Mouse (Mus musculus): ENCODE results near the gene Kcnip4.

The Kcnip4 gene

DNA sequence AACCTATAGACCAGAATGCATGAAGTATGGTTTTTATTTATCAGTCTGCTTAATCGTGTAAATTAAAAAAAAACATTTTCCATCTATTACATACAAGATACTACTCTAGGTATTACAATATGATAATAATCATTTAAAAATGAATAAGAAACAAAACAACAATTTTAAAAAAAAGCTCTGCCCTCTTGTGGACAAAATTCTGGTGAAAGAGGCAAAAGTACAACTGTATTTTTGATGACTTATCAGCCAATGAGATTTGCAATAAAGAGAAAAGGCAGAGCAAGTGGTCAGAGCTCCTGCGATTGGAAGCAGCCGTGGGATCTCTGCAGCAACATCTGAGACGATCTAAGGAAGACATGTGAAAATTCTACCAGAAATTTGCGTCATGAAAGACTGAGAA lies 172.6 kb downstream of the Kcnip4 start:
- DNase-seq, result no peak

GRCm38 (mm10) chr5:49350126-49350909 lies 174.4 kb downstream of the Kcnip4 start:
- DNase-seq, result peak; percentile 69 to 72

GRCm38 (mm10) chr5:49349541-49349940 lies 175.2 kb downstream of the Kcnip4 start:
- DNase-seq, result no peak

DNA sequence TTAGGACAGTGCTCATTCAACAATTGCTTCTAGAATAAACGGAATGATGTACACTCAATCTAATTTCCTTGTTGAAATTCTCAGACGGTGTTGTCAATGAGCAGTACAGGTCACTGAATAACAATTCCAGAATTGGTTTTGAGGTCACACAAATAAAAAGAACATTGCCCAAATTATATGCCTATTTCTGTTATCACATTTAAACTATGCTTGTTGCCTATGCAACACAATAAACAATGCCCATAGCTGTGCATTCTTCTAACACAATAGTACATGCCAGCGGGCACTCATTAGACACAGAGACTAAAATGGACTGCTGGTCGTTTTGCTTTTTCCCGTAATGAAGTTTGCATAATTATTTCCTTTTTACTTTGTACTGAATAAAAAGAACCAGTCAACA lies 176.2 kb downstream of the Kcnip4 start:
- DNase-seq, result no peak

GRCm38 (mm10) chr5:49344606-49345005 lies 180.1 kb downstream of the Kcnip4 start:
- no peak for DNase-seq

GRCm38 (mm10) chr5:49337164-49337563 lies 187.5 kb downstream of the Kcnip4 start:
- peak in 1 of 2 experiments; percentile 3 for DNase-seq

DNA sequence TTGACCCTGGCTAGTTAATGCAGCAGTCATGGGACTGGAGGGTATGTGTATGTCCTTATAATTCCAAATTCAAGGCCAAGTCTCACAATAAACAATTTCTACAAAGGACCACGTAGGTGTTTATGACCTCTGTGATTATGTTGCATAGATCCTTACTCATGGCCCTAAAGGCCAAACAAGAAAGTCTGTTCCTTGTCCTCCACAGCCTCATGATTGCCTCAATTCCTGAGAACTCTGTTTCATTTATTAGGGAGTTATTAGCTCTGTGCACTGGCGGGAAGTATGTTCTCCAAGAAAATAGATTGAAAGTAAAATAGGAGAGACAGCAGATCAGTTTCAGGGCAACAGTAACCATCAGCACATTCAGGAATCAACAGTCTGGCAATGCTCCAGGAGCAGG lies 191.6 kb downstream of the Kcnip4 start:
- DNase-seq, result peak; percentile 8 to 16

DNA sequence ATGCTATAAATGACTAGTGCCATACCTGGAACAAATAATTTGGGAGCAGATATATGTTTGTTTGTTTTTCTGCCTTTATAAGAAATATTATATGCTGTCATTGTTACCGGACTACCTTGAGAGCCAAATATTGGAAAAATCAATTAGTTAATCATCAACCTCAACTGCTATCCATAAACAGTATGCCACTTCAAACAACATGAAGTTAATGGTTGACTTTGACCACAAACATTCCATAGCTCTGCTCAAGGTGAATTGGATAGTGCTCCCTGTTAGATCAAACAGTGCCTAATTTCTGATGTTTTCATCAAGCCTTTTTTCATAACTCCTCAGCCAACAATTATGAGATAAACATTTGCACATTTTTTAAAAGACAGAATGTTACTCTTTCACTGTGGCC lies 195.7 kb downstream of the Kcnip4 start:
- DNase-seq, result no peak

GRCm38 (mm10) chr5:49318661-49319060 lies 206.0 kb downstream of the Kcnip4 start:
- DNase-seq, result peak; percentile 17 to 27

- no peak for DNase-seq
Measured at GRCm38 (mm10) chr5:49317869-49318268, 206.8 kb downstream of the Kcnip4 start.

- peak; percentile 75 to 77 for DNase-seq
Measured at GRCm38 (mm10) chr5:49306796-49307195, 217.9 kb downstream of the Kcnip4 start.

DNA sequence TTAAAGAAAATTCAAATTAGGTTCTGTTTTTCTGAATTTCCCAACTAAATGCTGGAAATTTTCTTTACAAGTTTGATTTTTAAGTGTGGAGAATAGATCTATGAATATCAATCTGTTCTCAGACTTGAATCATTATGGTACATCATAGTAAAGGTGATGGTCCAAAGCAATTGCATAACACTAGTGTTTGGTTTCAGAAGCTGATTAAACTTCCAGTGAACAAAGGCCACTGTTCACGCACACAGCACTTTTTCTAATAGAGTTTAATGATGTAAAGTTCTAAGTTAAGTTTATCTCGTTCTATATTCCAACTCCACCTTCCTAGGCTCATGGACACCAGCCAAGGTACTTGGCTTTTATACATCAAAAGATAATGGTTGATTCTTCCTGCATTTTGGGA lies 219.4 kb downstream of the Kcnip4 start:
- DNase-seq, result no peak

DNA sequence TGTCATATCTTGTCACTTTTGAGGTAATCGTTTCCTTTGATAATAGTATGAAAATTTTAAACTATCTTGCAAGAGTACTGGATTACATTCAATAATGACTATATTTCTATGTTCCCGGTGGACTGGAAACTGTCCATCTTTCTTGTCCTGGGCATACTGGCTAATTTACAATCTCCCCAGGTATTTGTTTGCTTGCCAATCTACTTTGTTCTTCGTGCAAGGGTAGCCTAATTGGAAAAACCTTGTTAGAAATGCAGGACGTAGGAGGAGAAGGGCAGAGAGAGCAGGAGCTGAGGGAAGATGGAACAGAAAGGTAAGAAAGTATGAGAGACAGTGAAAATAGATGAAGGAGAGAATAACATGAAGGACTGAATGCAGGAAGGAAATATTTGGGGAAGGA lies 226.1 kb downstream of the Kcnip4 start:
- DNase-seq, result peak; percentile 77 to 84

GRCm38 (mm10) chr5:49292421-49292820 lies 232.3 kb downstream of the Kcnip4 start:
- peak in 1 of 2 experiments; percentile 25 for DNase-seq

GRCm38 (mm10) chr5:49291801-49292200 lies 232.9 kb downstream of the Kcnip4 start:
- DNase-seq, result peak; percentile 17 to 18

DNA sequence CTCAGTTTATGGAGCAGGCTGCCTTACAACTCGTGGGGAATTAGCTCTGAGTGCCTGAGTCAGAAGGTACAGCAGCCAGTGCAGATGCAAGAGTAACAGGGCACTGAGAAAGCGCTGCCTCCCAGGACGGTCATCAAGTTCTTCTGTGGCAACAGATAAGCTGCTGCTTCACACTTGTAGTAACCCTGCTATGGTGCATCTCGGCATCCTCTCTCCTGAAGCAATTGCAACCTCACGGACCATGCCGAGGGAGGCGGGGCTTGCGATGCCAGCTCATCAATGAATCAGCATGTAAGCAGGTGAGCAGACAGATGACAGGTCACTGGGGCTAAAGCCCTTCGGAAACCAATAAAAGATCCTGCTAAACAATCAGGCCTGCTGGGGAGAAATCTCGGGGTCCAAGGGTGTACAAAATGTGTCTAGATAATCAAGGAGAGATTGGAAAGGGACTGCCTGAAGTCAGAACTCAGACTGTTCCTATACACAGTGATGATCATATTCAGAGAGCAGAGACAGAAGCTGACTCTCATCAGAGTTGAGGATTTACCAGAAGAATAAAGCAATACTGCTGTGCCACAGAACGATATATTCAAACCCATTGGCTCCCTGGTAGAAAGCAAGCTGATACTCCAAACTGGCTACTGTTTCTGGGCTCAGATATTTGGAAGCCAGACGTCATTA lies 239.1 kb downstream of the Kcnip4 start:
- peak; percentile 20 to 25 for DNase-seq

GRCm38 (mm10) chr5:49284776-49285175 lies 239.9 kb downstream of the Kcnip4 start:
- no peak for DNase-seq

DNA sequence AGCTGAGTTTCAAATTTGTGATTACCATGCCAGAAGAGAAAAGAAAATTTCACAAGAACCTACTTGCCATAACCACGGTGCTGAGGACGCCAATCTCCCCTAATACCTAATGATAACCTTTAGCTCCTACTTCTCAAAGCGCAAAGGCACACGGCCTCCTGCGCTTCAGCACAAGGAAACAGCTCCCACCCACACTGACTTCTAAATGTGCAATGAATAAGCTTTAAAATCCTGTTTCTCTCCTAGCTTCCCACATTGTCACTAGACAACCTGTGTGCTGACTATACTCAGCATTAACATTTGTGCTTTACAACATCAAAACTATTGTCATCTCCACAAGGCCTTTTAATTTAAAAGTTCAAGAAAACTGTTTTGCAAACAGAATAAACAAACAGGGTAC lies 241.3 kb downstream of the Kcnip4 start:
- no peak for DNase-seq

GRCm38 (mm10) chr5:49271864-49272263 lies 252.8 kb downstream of the Kcnip4 start:
- DNase-seq, result no peak

GRCm38 (mm10) chr5:49268807-49269206 lies 255.9 kb downstream of the Kcnip4 start:
- DNase-seq, result no peak

- peak; percentile 15 to 18 for DNase-seq
Measured at GRCm38 (mm10) chr5:49259356-49259755, 265.4 kb downstream of the Kcnip4 start.

GRCm38 (mm10) chr5:49256850-49257249 lies 267.9 kb downstream of the Kcnip4 start:
- DNase-seq, result no peak

DNA sequence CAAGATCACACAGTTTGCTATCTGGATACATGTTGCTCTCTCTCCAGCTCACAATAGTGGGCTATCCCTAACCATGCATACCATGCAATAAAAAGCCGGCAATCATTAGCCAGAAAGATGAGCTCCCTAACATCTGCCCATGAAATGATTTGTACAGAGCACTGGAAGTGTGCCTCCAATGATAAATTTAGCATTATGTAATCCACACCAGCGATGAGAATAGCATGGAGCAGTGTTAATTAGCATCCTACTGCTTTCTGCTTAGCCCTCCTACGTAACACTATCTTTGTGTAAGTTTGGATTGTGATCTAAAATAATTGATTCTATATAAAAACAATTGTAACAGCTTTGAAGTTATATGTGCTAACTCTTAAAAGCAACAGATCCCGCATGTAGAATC lies 268.7 kb downstream of the Kcnip4 start:
- no peak for DNase-seq

DNA sequence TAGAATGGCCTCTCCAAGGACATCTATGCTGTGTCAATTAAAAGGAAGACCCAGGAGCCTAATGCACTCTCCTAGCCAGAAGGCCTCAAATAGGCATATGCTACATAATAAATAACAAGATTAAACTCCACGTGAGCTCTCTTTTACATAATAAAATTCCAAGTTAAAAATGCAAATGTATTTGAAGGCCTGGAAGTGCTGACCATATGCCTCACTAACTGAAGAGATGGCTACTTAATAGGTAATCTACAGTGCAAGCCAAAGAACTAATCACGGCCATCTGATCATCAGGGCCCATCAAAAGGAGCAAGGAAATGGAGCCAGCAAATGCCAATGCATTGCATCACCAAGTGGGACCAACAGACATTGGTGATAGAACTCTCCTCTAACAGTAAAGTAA lies 277.6 kb downstream of the Kcnip4 start:
- DNase-seq, result peak; percentile 2 to 10
